Mouse (Mus musculus) ES-Bruce4 (cell line): ENCODE data around the gene Gm10130. TPM values are rescaled to one million over a fixed set of nuclear protein-coding genes. Genes with fewer than 3 reads are reported as not detected.
A peak's percentile ranks its signal among the peaks of the same experiment; 100 is the strongest.
"Not testable (repeated sequence)": the region's sequence is repeated elsewhere in the genome, so short reads cannot be mapped to it uniquely, and the experiment has no call there.

Experiments
- H3K27ac ChIP-seq: 2 replicates; pipeline ENCODE4 v1.5.1; 2012; ENCODE audit warnings: low read length, inconsistent platforms; ENCODE audit not compliant: insufficient read depth
- H3K27me3 ChIP-seq: 2 replicates; pipeline ENCODE4 v1.6.1; 2012; ENCODE audit warnings: mild to moderate bottlenecking, low read length, inconsistent platforms; ENCODE audit not compliant: control insufficient read depth, poor library complexity, insufficient read depth, severe bottlenecking
- H3K36me3 ChIP-seq: 2 replicates; pipeline ENCODE4 v1.6.1; 2012; ENCODE audit warnings: inconsistent platforms, mild to moderate bottlenecking, low read length, moderate library complexity; ENCODE audit not compliant: control insufficient read depth, poor library complexity, insufficient read depth, severe bottlenecking
- H3K4me1 ChIP-seq: one replicate; pipeline ENCODE4 v1.8.1; 2011; ENCODE audit warnings: low read length; ENCODE audit not compliant: control insufficient read depth, insufficient read depth
- H3K4me3 ChIP-seq: 2 replicates; pipeline ENCODE4 v1.5.1; 2011; ENCODE audit warnings: low read depth, mild to moderate bottlenecking, low read length
- H3K9ac ChIP-seq: 2 replicates; pipeline ENCODE4 v1.6.1; 2012; ENCODE audit warnings: low read depth, mild to moderate bottlenecking, inconsistent platforms; ENCODE audit not compliant: poor library complexity, severe bottlenecking
- H3K9me3 ChIP-seq: replicated peaks from 2 replicates; pipeline ENCODE4 v1.6.1; 2012; ENCODE audit warnings: mild to moderate bottlenecking, low read length, inconsistent platforms; ENCODE audit not compliant: control insufficient read depth, poor library complexity, insufficient read depth, severe bottlenecking
- CTCF ChIP-seq: IDR thresholded peaks from one replicate; pipeline ENCODE4 v1.8.1; 2011; ENCODE audit warnings: low read depth, low read length
- EP300 ChIP-seq: IDR thresholded peaks from 2 replicates; pipeline ENCODE4 v1.6.1; 2011; ENCODE audit warnings: low read depth, low read length; ENCODE audit not compliant: insufficient read depth
- POLR2A ChIP-seq: IDR thresholded peaks from one replicate; pipeline ENCODE4 v1.8.1; 2011; ENCODE audit warnings: low read length; ENCODE audit not compliant: insufficient read depth
- polyA plus RNA-seq: library from polyadenylated mRNA; stranded (reverse); fragments of >200 nt; gene quantifications from 2 replicates; pipeline ENCODE4 v1.2.4, GENCODE M21; 2011; ENCODE audit warnings: low read depth; ENCODE audit not compliant: missing spikeins, insufficient read depth, insufficient read length

The Gm10130 gene
- polyA plus RNA-seq = 10.3 and 13.5 TPM in 2 replicates

GRCm38 (mm10) chr2:150323402-150323801, at the start of gene Gm10130:
TSS of gene Gm10130 (plus strand) at chr2:150323702.
- Histone ChIP-seq H3K9ac (no peak within 1 kb of the TSS), H3K4me3 (no peak within 1 kb of the TSS), H3K4me1 (no peaks in the 10 kb centered on the region), H3K27me3 (no peaks in the 10 kb centered on the region), H3K9me3 (no peaks in the 10 kb centered on the region; the same call in 1 of the 2 replicates), H3K27ac (no peak within 1 kb of the TSS), H3K36me3 (peaks cover 19% of the 10 kb centered on the region)
- TF ChIP-seq EP300 (no peak), POLR2A (no peak), CTCF (no peak)

- no peak for TF ChIP-seq POLR2A
- no peak for TF ChIP-seq EP300
- no peak for TF ChIP-seq CTCF
- Histone ChIP-seq H3K36me3 (no peaks in the 10 kb centered on the region), H3K27ac (no peak overlapping the region), H3K4me3 (no peak overlapping the region), H3K9ac (no peak overlapping the region), H3K4me1 (no peaks in the 10 kb centered on the region), H3K9me3 (no peaks in the 10 kb centered on the region), H3K27me3 (no peaks in the 10 kb centered on the region)
These were observed 29.8 kb upstream of the Gm10130 start for GRCm38 (mm10) chr2:150293669-150294068.

- Histone ChIP-seq H3K4me3 (no peak overlapping the region), H3K9ac (no peak overlapping the region), H3K27me3 (no peaks in the 10 kb centered on the region), H3K4me1 (no peaks in the 10 kb centered on the region), H3K27ac (no peak overlapping the region), H3K9me3 (no peaks in the 10 kb centered on the region), H3K36me3 (no peaks in the 10 kb centered on the region)
- no peak for TF ChIP-seq CTCF
- TF ChIP-seq POLR2A = no peak
- TF ChIP-seq EP300 = no peak
These were observed 24.4 kb upstream of the Gm10130 start for GRCm38 (mm10) chr2:150299096-150299495.

GRCm38 (mm10) chr2:150307183-150307773, 16.2 kb upstream of the Gm10130 start:
- H3K9ac ChIP-seq = no peak overlapping the region
- no peaks in the 10 kb centered on the region for H3K27me3 ChIP-seq
- H3K4me3 ChIP-seq = no peak overlapping the region
- H3K36me3 ChIP-seq = no peaks in the 10 kb centered on the region
- no peaks in the 10 kb centered on the region for H3K9me3 ChIP-seq
- H3K4me1 ChIP-seq = no peaks in the 10 kb centered on the region
- TF ChIP-seq EP300 (no peak), CTCF (no peak), POLR2A (no peak)
- no peak overlapping the region for H3K27ac ChIP-seq

- H3K4me1 ChIP-seq, H3K9me3 ChIP-seq, H3K27me3 ChIP-seq: not testable (repeated sequence)
- Histone ChIP-seq H3K36me3 (peaks cover 11% of the 10 kb centered on the region), H3K9ac (peak overlapping the region; percentile 88), H3K4me3 (peak overlapping the region; percentile 99), H3K27ac (peak overlapping the region; percentile 62)
- TF ChIP-seq EP300 (peak; percentile 69; the same call in 1 of the 2 replicates), POLR2A (peak; percentile 65)
These were observed 12.3 kb upstream of the Gm10130 start for GRCm38 (mm10) chr2:150310952-150311884.

- H3K9ac ChIP-seq = no peak overlapping the region
- no peak overlapping the region for H3K4me3 ChIP-seq
- TF ChIP-seq POLR2A (no peak), EP300 (no peak), CTCF (no peak)
- H3K4me1 ChIP-seq = no peaks in the 10 kb centered on the region
- H3K27me3 ChIP-seq = no peaks in the 10 kb centered on the region
- H3K36me3 ChIP-seq = peaks cover 14% of the 10 kb centered on the region
- no peak overlapping the region for H3K27ac ChIP-seq
- no peaks in the 10 kb centered on the region for H3K9me3 ChIP-seq
These were observed 7.4 kb upstream of the Gm10130 start for GRCm38 (mm10) chr2:150316140-150316539.
